Mouse (Mus musculus): ENCODE data around the gene Plekha5.

DNA sequence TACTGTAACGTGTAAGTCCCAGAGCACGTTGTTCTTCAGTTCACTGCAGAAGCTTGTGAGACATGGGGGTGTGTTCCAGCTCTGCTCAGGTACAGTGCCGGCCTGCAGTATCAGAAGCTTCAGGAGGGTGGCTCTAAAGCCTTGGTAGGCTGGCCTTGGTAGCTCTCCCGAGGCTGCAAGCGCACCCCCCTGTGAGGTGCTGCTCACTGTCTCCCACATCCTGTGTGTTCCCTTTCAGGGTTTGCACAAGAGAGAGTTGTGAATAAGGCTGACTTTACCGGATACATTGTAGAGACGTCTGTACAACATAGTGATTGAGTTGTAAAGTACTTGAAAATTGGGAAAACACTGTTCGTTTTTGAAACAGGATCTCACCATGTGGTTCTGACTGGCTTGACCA, 122.2 kb downstream of the Plekha5 start:
- TF ChIP-seq POLR2A (IDR thresholded peaks at IDR 0.05; ENCODE audit: borderline replicate concordance, low read depth, low read length) (no peak), CTCF (IDR thresholded peaks at IDR 0.05; ENCODE audit: low read depth, low read length) (no peak)

Measured in bone marrow macrophage, adult 2 months (primary cell).